Mouse (Mus musculus) cortical plate, adult 2 months (tissue): ENCODE data around the gene Insl6. TPM values are rescaled to one million over a fixed set of nuclear protein-coding genes. Genes with fewer than 3 reads are reported as not detected.

Experiments
- H3K27ac ChIP-seq: fragments of 200-500 bp; 2 replicates; pipeline ENCODE4 v1.5.1; 2012; ENCODE audit warnings: low read length, control low read depth, inconsistent platforms; ENCODE audit not compliant: insufficient read depth
- H3K4me1 ChIP-seq: fragments of 200-500 bp; 2 replicates; pipeline ENCODE4 v1.6.1; 2011; ENCODE audit warnings: low read length; ENCODE audit not compliant: control insufficient read depth, insufficient read depth
- H3K4me3 ChIP-seq: fragments of 200-500 bp; 2 replicates; pipeline ENCODE4 v1.5.1; 2011; ENCODE audit warnings: mild to moderate bottlenecking, low read length, control low read depth; ENCODE audit not compliant: insufficient read depth
- CTCF ChIP-seq: fragments of 200-500 bp; IDR thresholded peaks from 2 replicates; pipeline ENCODE4 v1.5.1; 2011; ENCODE audit warnings: mild to moderate bottlenecking, control low read depth, low read length; ENCODE audit not compliant: insufficient read depth; ENCODE audit errors: extremely low read depth
- POLR2A ChIP-seq: fragments of 200-500 bp; IDR thresholded peaks from 2 replicates; pipeline ENCODE4 v1.6.1; 2011; ENCODE audit warnings: mild to moderate bottlenecking, low read length, control low read depth; ENCODE audit not compliant: insufficient read depth; ENCODE audit errors: extremely low read depth
- polyA plus RNA-seq: library from polyadenylated mRNA; depleted of rRNA; stranded (reverse); fragments of >200 nt; gene quantifications from 2 replicates; pipeline ENCODE4 v1.2.3, GENCODE M21; 2012; rRNA removed

Gene Insl6
- polyA plus RNA-seq, 1 experiment, result 0.54 TPM

DNA sequence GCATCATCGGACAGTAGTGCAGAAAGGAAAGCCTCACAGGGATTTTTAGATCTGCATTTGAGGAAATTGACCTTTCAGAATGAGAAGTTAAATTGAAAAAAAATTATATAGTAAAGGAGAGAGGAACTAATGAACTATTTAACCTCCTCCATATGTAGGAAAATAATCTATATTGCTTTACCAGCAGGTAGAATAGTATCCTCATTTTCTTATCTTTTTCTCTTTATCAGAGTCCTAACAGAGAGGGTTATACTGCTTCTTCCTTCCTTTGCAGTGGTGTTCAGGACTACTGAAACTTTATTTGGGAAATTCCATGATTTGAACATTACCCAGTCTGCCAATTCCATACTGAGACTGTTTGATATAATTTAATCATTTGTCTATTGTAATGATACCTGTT is 27.8 kb downstream of the Insl6 start:
- Histone ChIP-seq H3K4me3 (no peak overlapping the region), H3K4me1 (no peaks in the 10 kb centered on the region), H3K27ac (no peak overlapping the region)
- no peak for TF ChIP-seq POLR2A
- no peak for TF ChIP-seq CTCF

DNA sequence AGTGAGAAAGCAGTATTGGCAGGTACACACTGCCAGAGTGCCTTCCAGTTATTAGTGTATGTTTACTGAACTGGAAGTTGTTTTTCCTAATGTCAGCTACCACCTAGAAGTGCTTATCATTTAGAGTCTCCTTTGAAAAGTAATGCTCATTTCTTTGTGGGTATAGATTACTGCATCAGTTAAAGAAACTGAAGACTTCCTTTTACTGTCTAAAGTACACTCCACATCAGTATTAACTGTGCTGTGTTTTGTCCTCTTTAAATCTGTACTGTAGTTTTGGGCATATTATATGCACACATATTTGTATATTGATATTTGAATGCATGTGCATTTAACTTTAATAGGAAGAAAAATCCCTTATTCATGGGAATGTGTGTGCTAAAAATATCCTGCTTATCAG is 29.0 kb downstream of the Insl6 start:
- H3K27ac ChIP-seq, result no peak overlapping the region
- no peaks in the 10 kb centered on the region for H3K4me1 ChIP-seq
- TF ChIP-seq CTCF (no peak), POLR2A (no peak)
- H3K4me3 ChIP-seq, result no peak overlapping the region

- no peak overlapping the region for H3K27ac ChIP-seq
- TF ChIP-seq POLR2A (no peak), CTCF (no peak)
These were observed 30.4 kb downstream of the Insl6 start for GRCm38 (mm10) chr19:29294756-29295155.

GRCm38 (mm10) chr19:29292546-29292945 is 32.6 kb downstream of the Insl6 start:
- H3K4me3 ChIP-seq, result no peak overlapping the region
- no peak overlapping the region for H3K27ac ChIP-seq
- no peak for TF ChIP-seq POLR2A
- no peak for TF ChIP-seq CTCF
- no peaks in the 10 kb centered on the region for H3K4me1 ChIP-seq

More at GRCm38 (mm10) chr19:29294756-29295155, 30.4 kb downstream of the Insl6 start:
- Histone ChIP-seq H3K4me1 (no peaks in the 10 kb centered on the region), H3K4me3 (no peak overlapping the region)

- no peak for TF ChIP-seq CTCF
- no peak for TF ChIP-seq POLR2A
- H3K4me3 ChIP-seq, result no peak overlapping the region
- no peak overlapping the region for H3K27ac ChIP-seq
- H3K4me1 ChIP-seq, result no peaks in the 10 kb centered on the region
These were observed 33.6 kb downstream of the Insl6 start for GRCm38 (mm10) chr19:29291532-29291931.

DNA sequence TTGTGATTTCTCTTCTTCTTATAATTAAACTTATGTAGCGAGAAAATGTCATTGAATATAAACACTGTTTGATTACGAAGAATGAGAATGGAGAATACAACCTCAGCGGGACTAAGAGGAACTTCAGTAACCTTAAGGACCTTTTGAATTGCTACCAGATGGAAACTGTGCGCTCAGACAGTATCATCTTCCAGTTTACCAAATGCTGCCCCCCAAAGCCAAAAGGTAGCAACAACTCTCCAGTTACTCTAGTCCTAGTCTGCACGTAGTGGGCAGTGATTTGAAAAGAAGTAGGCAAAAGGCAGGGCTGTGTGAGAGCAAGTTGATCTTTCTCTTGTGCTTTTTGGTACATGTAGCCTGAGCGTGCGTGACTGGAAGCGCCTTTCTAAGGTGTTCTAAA is 37.3 kb downstream of the Insl6 start:
- Histone ChIP-seq H3K4me3 (no peak overlapping the region), H3K27ac (no peak overlapping the region), H3K4me1 (peaks cover 6% of the 10 kb centered on the region; the same call in 1 of the 2 replicates)
- TF ChIP-seq POLR2A (no peak), CTCF (no peak)

- Histone ChIP-seq H3K27ac (no peak overlapping the region), H3K4me1 (peaks cover 6% of the 10 kb centered on the region; the same call in 1 of the 2 replicates), H3K4me3 (no peak overlapping the region)
- no peak for TF ChIP-seq CTCF
- TF ChIP-seq POLR2A, result no peak
These were observed 39.7 kb downstream of the Insl6 start for GRCm38 (mm10) chr19:29285451-29285869.

GRCm38 (mm10) chr19:29278944-29279587 is 46.1 kb downstream of the Insl6 start:
- TF ChIP-seq CTCF (no peak), POLR2A (no peak)
- Histone ChIP-seq H3K27ac (no peak overlapping the region), H3K4me3 (no peak overlapping the region), H3K4me1 (no peaks in the 10 kb centered on the region)

DNA sequence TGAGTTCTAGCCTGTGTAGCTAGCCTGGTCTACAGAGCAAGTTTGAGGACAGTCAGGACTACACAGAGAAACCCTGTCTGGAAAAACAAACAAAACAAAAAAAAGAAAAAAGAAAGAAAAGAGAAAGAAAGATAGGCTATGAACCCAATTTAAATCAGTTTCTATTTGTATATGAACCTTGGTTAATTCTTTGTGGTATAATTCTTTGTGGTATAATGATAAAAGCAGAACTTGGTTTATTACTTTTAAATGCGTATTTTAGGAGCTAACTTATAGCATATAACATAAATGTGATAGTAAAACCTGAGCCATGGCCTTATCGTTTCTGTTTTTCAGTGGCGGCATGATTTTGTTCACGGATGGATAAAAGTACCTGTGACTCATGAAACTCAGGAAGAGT is 48.7 kb downstream of the Insl6 start:
- H3K4me3 ChIP-seq, result no peak overlapping the region
- TF ChIP-seq POLR2A (no peak), CTCF (no peak)
- no peak overlapping the region for H3K27ac ChIP-seq
- no peaks in the 10 kb centered on the region for H3K4me1 ChIP-seq

DNA sequence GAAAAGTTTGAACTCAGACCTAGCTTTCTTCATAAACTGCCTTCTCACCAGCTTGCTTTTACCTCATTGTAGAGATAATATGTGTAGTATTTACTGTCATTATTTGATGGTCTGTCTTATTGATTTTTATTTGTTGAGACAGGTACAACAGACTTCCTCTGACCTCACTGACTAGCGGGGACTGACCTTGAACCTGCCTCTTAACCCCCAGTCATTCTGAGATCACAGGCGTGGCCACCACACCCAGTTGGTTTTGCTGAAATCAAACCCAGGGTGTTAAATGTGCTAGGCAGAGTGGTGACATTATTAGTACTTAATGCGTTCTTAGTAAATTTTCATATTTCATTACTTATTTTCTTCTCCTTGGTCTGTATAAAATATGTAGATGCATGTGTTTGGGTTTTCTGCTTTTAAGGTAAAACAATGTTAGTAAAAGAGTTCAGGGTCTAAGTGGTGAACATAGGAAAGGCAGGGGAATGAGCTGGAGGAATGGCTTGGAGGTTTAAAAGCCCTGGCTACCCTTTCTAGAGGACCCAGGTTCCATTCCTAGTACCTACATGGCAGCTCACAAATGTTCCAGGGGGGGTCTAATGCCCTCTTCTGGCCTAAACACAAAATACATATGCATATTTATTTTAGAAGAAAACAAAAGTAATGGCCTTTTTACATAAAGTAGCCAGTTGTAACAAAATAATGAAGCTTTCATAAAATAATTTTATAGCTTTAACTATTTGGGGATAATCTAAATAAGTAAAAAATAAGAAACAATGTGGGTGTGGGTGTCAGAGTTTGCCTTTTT is 52.9 kb downstream of the Insl6 start:
- TF ChIP-seq POLR2A (no peak), CTCF (no peak)

More for the DNA sequence above, 52.9 kb downstream of the Insl6 start:
- no peak overlapping the region for H3K4me3 ChIP-seq
- H3K4me1 ChIP-seq, result peaks cover 5% of the 10 kb centered on the region; the same call in 1 of the 2 replicates
- H3K27ac ChIP-seq, result no peak overlapping the region

Other genes starting within 250 kb of the Insl6 start
- gene Rcl1, start 224.0 kb downstream of the Insl6 start, polyA plus RNA-seq, result 16.5 and 16.7 TPM in 2 replicates
- gene Jak2, start 73.5 kb downstream of the Insl6 start, polyA plus RNA-seq, result 18.4 and 19.2 TPM in 2 replicates
- gene Rln1, start 9.3 kb upstream of the Insl6 start, polyA plus RNA-seq, result 0.51 and 1.0 TPM in 2 replicates
- 37.8 and 38.2 TPM in 2 replicates for gene Plgrkt, start 42.0 kb upstream of the Insl6 start, polyA plus RNA-seq
- gene Cd274, start 42.1 kb upstream of the Insl6 start, polyA plus RNA-seq, result 1.5 and 1.9 TPM in 2 replicates
- 0.08 TPM in 1 of 2 replicates, not detected in the other for gene Pdcd1lg2, start 85.6 kb upstream of the Insl6 start, polyA plus RNA-seq
- gene Ric1, start 196.9 kb upstream of the Insl6 start, polyA plus RNA-seq, result 28.9 and 29.9 TPM in 2 replicates